Mouse (Mus musculus): Measurements from ENCODE around the gene Bmyc.
"Not testable (repeated sequence)": the region's sequence is repeated elsewhere in the genome, so short reads cannot be mapped to it uniquely, and the experiment has no call there.

Bmyc gene

DNA sequence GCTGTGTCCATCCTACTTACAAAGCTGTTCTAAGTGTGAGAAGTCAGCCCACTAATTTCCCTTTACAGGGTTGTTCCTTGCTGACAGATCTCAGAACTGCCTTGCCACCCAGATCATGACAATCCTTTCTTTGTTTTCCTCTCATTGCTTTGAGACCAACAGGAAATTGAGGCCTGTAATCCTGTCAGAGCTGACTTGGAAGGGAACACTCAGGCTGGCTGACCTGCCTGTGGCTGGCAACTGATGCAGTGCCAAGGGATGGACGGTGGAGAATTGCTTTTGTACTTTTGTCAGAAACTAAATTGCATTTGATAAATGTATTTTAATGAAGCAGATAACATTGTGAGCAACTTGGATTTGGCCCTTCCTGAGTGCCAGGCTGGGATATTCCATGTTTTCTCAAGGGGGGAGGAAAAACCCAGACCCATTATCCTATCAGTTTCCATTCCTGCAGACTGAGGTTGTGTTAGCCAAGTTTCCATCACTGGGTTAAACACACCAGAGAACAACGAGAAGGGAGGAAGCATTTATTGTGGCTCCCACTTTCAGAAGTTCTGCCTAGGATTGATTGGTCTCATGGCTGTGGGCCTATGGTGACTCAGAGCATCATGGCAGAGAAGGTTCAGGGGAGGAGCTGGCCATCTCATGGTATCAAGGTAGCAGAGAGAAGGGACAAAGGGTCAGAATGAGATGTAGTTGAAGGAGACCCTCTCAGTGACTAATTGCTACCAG lies 26.8 kb downstream of the Bmyc start:
- in situ Hi-C loops (cut with MboI), result no loop called here

DNA sequence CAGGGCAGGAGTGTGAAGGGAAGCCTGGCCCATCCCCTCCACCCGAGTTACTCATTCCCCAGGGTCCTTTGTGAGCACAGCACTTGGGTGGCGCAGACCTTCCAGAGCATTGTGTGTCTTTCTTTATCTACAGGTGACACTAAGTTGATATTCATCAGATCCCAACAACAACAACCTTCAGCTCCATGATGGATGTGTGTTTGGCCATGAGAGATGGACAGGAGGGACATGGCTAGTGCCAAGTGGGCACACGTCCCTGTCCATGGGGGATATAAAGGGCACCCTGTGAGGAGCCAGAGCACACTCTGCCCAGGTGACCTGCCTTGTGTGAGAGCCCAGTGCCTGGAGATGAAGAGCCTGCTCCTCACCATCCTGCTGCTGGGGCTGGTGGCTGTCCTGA lies 30.2 kb downstream of the Bmyc start, which contains the start of gene Obp2b:
Gene Obp2b (plus strand): TSS at position 301 of the 400 bp plus-strand sequence.
- in situ Hi-C loops (cut with MboI), result not testable (repeated sequence)

DNA sequence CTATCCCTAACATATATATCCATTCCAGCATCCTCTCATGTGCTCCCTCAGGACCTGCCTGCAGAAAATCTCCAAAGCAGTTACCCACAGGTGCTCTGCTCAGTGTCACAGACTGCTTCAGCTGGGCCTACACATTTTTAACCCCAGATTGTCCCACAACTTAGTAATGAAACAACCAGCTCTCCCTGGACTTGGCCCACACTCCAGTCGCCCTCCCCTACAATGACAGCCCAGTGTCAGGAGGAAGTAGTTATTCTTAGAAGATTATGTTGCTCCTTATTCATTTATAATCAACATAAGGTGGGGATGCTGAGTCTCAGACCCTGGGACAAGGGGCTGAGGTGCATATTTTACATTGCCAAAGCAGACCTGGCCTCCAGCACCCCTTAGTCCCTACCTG lies 35.1 kb downstream of the Bmyc start:
- in situ Hi-C loops (cut with MboI), result no loop called here

DNA sequence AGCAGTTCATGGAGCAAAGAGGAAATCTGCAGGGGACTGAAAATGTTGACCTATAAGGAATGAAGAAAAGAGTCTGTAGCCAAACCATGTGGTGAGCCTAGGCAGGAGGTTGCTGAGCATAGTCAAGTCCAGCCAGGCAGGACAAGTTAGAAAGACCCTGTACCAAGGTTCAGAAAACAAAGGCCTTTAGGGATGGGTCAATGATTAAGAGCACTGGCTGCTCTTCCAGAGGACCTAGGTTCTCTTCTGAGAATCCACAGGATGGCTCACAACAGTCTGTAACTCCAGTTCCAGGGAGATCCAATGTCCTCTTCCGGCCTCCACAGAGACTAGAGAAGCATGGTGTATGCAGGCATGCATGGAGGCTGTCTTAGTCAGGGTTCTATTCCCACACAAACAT lies 47.7 kb downstream of the Bmyc start:
- in situ Hi-C loops (cut with MboI), result no loop called here
